Comparison of ENCODE assay signal across 8 mouse cellular contexts in the genomic region with DNA sequence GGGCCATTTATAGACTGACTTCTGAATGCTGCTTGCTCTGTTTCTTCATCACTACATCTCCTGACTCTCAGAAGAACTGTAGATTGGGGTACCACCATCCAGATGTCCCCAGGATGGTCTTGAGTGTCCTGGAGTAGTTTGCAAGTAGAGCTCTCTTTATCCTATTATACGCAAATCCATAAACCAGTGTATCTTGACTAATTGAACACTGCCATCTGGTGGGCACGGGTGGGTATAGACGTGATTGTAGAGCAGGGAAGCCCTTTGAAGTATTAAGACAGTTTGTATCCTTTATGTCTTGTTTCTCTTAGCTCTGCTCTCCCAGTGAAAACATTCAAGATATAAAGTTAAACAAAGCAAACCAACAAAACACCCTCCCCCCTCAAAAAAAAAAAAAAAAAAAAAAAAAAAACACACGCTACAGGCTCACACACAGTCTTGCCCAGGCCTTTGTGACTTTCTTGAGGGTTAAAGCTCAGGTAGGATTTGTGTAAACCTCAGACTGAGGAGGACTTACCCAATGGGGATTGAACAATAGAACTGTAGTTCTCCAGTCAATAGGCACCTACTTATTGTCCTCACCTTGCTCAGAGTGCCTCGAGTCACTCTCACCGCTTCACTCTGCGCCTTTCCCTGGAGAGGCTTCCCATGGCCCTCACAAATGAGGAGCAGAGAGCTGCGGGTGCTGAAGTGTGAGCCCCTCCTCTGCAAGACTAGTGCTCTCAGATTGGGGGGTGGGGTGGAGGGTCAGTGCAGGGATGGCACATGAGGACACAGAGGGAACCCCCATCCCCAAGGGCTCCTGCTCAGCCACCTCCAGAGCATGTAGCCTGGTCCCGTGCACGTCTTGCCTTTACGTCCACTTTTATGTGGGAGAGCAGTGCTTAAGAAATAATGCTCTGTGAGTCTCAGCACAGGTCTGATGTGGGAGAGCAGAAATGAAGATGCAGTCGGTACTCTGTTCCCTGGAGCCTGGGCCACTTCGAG. TPM values are rescaled to one million over a fixed set of nuclear protein-coding genes. Genes with fewer than 3 reads are reported as not detected.
DNase-seq lines count a peak whose midpoint lies in the region; ATAC-seq and TF ChIP-seq lines count a peak whose summit lies in the region.

No protein-coding gene starts in this region.

- 66% methylated on average over 13 of the region's 13 CpGs for WGBS in kidney, postnatal 0 days
- WGBS in liver, embryonic 11.5 days: 67% methylated on average over 13 of the region's 13 CpGs
- WGBS in neural tube, embryonic 12.5 days: 74% methylated on average over 13 of the region's 13 CpGs
- 64% methylated on average over 13 of the region's 13 CpGs for WGBS in stomach, postnatal 0 days

- H3K9me3 ChIP-seq in kidney, postnatal 0 days (replicated peaks; ENCODE audit: low read length): no peaks in the 10 kb centered on the region
- no peaks in the 10 kb centered on the region for H3K9me3 ChIP-seq in liver, embryonic 11.5 days (ENCODE audit: control insufficient read depth, low read length)
- no peaks in the 10 kb centered on the region for H3K9me3 ChIP-seq in neural tube, embryonic 12.5 days
- no peaks in the 10 kb centered on the region for H3K9me3 ChIP-seq in stomach, postnatal 0 days (ENCODE audit: control insufficient read depth, low read length)

- no peak overlapping the region for H3K27ac ChIP-seq in gastrocnemius, adult 2 months
- H3K27ac ChIP-seq in kidney, postnatal 0 days: no peak overlapping the region
- H3K27ac ChIP-seq in liver, embryonic 11.5 days (ENCODE audit: low read depth, low read length): no peak overlapping the region
- H3K27ac ChIP-seq in neural tube, embryonic 12.5 days: no peak overlapping the region
- H3K27ac ChIP-seq in stomach, postnatal 0 days (replicated peaks): no peak overlapping the region

- H3K27me3 ChIP-seq in kidney, postnatal 0 days (ENCODE audit: insufficient read depth, low read length): no peaks in the 10 kb centered on the region
- H3K27me3 ChIP-seq in liver, embryonic 11.5 days (replicated peaks; ENCODE audit: control insufficient read depth, insufficient read depth, low read length): no peaks in the 10 kb centered on the region
- H3K27me3 ChIP-seq in neural tube, embryonic 12.5 days (replicated peaks): no peaks in the 10 kb centered on the region
- no peaks in the 10 kb centered on the region for H3K27me3 ChIP-seq in stomach, postnatal 0 days (ENCODE audit: control insufficient read depth, insufficient read depth, low read length)

- no peak overlapping the region for H3K4me2 ChIP-seq in kidney, postnatal 0 days (ENCODE audit: low read length)
- H3K4me2 ChIP-seq in liver, embryonic 11.5 days: no peak overlapping the region
- H3K4me2 ChIP-seq in neural tube, embryonic 12.5 days (replicated peaks): no peak overlapping the region
- no peak overlapping the region for H3K4me2 ChIP-seq in stomach, postnatal 0 days (replicated peaks; ENCODE audit: low read depth)

- intact Hi-C loops in gastrocnemius, adult 2 months (cut with DNase I): loop anchor here (2.0 to 5.0 kb wide), 2 partner anchors 50 to 326 kb away; no protein-coding TSS in a partner anchor

- no peak overlapping the region for H3K9ac ChIP-seq in kidney, postnatal 0 days (ENCODE audit: low read depth, low read length)
- H3K9ac ChIP-seq in liver, embryonic 11.5 days (ENCODE audit: low read depth, low read length): no peak overlapping the region
- no peak overlapping the region for H3K9ac ChIP-seq in neural tube, embryonic 12.5 days
- H3K9ac ChIP-seq in stomach, postnatal 0 days (ENCODE audit: low read length): no peak overlapping the region

- no peak for ATAC-seq in monocyte, adult 5-6 weeks (replicated peaks; ENCODE audit: insufficient number of reproducible peaks, low FRiP score, low TSS enrichment, poor library complexity, severe bottlenecking)
- ATAC-seq in kidney, postnatal 0 days (replicated peaks; ENCODE audit: low FRiP score, low read depth): no peak
- ATAC-seq in liver, embryonic 11.5 days (replicated peaks; ENCODE audit: low FRiP score): no peak
- ATAC-seq in neural tube, embryonic 12.5 days (ENCODE audit: low FRiP score, low read depth): 0 out of 2 replicates have a peak, but pooled peaks have one; percentile 29
- peak; percentile 53; the same call in 1 of the 2 replicates for ATAC-seq in stomach, postnatal 0 days (ENCODE audit: low FRiP score, low TSS enrichment)

- DNase-seq in monocyte, adult 2 months (ENCODE audit: low read depth in 1 of 2, low spot score in 2 of 2): peak; percentile 8 to 14
- DNase-seq in cerebellum, postnatal 36 days: peak; percentile 84 to 86
- peak; percentile 69 for DNase-seq in gastrocnemius, adult 2 months
- DNase-seq in kidney, postnatal 0 days (ENCODE audit: low spot score): peak; percentile 83
- peak; percentile 43 for DNase-seq in liver, embryonic 11.5 days (ENCODE audit: low spot score)
- DNase-seq in stomach, postnatal 0 days (ENCODE audit: low spot score): peak; percentile 73

- peak; percentile 77 for TF ChIP-seq CTCF in gastrocnemius, adult 2 months (IDR thresholded peaks at IDR 0.05)
- peak; percentile 86 for TF ChIP-seq CTCF in kidney, postnatal 0 days (IDR thresholded peaks at IDR 0.05; ENCODE audit: low read depth)
- TF ChIP-seq CTCF in stomach, postnatal 0 days (IDR thresholded peaks at IDR 0.05; ENCODE audit: low read depth): peak; percentile 88

- no peaks in the 10 kb centered on the region for H3K4me1 ChIP-seq in kidney, postnatal 0 days (replicated peaks; ENCODE audit: insufficient read depth, low read length)
- no peaks in the 10 kb centered on the region for H3K4me1 ChIP-seq in liver, embryonic 11.5 days (replicated peaks; ENCODE audit: control insufficient read depth, insufficient read depth, low read length)
- H3K4me1 ChIP-seq in neural tube, embryonic 12.5 days: no peaks in the 10 kb centered on the region
- no peaks in the 10 kb centered on the region for H3K4me1 ChIP-seq in stomach, postnatal 0 days (replicated peaks; ENCODE audit: control insufficient read depth, insufficient read depth)

- H3K36me3 ChIP-seq in kidney, postnatal 0 days (ENCODE audit: insufficient read depth, low read length): no peaks in the 10 kb centered on the region
- H3K36me3 ChIP-seq in liver, embryonic 11.5 days (ENCODE audit: control insufficient read depth, insufficient read depth, low read length): no peaks in the 10 kb centered on the region
- no peaks in the 10 kb centered on the region for H3K36me3 ChIP-seq in neural tube, embryonic 12.5 days
- no peaks in the 10 kb centered on the region for H3K36me3 ChIP-seq in stomach, postnatal 0 days (ENCODE audit: control insufficient read depth, insufficient read depth, low read length)

- no peak for TF ChIP-seq EP300 in stomach, postnatal 0 days (optimal IDR thresholded peaks at IDR 0.05)

- H3K4me3 ChIP-seq in gastrocnemius, adult 2 months: no peak overlapping the region
- no peak overlapping the region for H3K4me3 ChIP-seq in kidney, postnatal 0 days (replicated peaks; ENCODE audit: low read depth, low read length)
- H3K4me3 ChIP-seq in liver, embryonic 11.5 days (ENCODE audit: low read depth, low read length): no peak overlapping the region
- no peak overlapping the region for H3K4me3 ChIP-seq in neural tube, embryonic 12.5 days
- H3K4me3 ChIP-seq in stomach, postnatal 0 days (ENCODE audit: low read depth, low read length): no peak overlapping the region

RNA-seq across cellular contexts. Expression of gene Zfp518b, which starts 51.9 kb away (rescaled TPM):
- total RNA-seq in monocyte, adult 5-6 weeks (2017): 1.0 to 4.7 TPM (median 2.3 TPM) in 3 replicates
- 1 to 10 TPM; 2.3 to 3.2 TPM for total RNA-seq in gastrocnemius, adult 2 months (2021)
- 9.3 and 10.2 TPM in 2 replicates for polyA plus RNA-seq in kidney, postnatal 0 days (2015; fragmentation: Nextera tagmentation; extraction: Ambion mirVana)
- 10.2 and 12.4 TPM in 2 replicates for polyA plus RNA-seq in liver, embryonic 11.5 days (2014; fragmentation: Nextera tagmentation; extraction: Ambion mirVana)
- polyA plus RNA-seq in neural tube, embryonic 12.5 days (2016; fragmentation: Nextera tagmentation; extraction: Ambion mirVana): 40.5 and 41.8 TPM in 2 replicates
- 2.9 and 3.6 TPM in 2 replicates for polyA plus RNA-seq in stomach, postnatal 0 days (2015; fragmentation: Nextera tagmentation; extraction: Ambion mirVana)

Comparison
In these comparisons a context has a peak if more than half of its experiments do, and no peak if none do; other contexts are left out.
1. DNase-seq: peak in every context shown above with its lines; median percentile 85 in cerebellum, postnatal 36 days; 83 in kidney, postnatal 0 days; 73 in stomach, postnatal 0 days; 69 in gastrocnemius, adult 2 months; 43 in liver, embryonic 11.5 days; 11 in monocyte, adult 2 months.
2. ATAC-seq: peak in neural tube, embryonic 12.5 days (single experiment) and stomach, postnatal 0 days (single experiment); none in monocyte, adult 5-6 weeks (single experiment), kidney, postnatal 0 days (single experiment) and liver, embryonic 11.5 days (single experiment).
3. Peak in every context shown above with its lines, with median percentiles within 50 percentile points of each other: CTCF ChIP-seq.